ENCODE assay signal across 9 mouse cellular contexts in the genomic region with DNA sequence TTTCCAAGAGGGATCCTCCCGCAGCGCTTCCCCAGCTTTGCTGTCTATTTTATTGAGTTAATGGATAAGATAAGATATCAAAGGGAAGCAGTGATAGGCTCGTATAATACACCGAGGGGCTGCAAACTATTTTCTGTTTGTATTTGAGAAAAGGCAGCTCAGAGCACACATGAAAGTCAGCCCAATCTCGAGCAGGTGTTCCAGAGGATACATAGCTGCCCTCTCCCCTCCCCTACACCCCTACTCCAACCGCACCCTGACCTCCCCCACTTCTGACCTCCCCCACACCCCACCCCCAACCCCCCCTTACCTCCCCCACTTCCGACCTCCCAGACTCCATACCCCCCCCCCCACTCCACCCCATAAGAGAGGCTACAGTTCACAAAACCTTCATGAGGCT.
DNase-seq lines count a peak whose midpoint lies in the region; ATAC-seq and TF ChIP-seq lines count a peak whose summit lies in the region.
"Had no signal": no experiment of that assay in that cellular context is flagged by ENCODE, and none has a peak within 500 bp of the region (broad histone marks: within the 10 kb centered on the region; RNA-seq: fewer than 3 reads in every experiment).

No protein-coding gene starts in this region.

- no peak for ATAC-seq in lung, postnatal 0 days
- no peak for ATAC-seq in activated CD4-positive, CD25-positive, alpha-beta regulatory T cell, adult 4 months

- no peak overlapping the region for H3K4me3 ChIP-seq in lung, postnatal 0 days (ENCODE audit: low read depth, low read length)
- peak overlapping the region; percentile 61 for H3K4me3 ChIP-seq in midbrain, embryonic 10.5 days

- no peak overlapping the region for H3K27ac ChIP-seq in lung, postnatal 0 days (ENCODE audit: low read length)
- H3K27ac ChIP-seq in midbrain, embryonic 10.5 days (replicated peaks), result peak overlapping the region; percentile 57; the same call in 1 of the 2 replicates

- H3K4me2 ChIP-seq in lung, postnatal 0 days (replicated peaks; ENCODE audit: low read depth, low read length), result peak overlapping the region; percentile 46

- peak; percentile 36 for DNase-seq in heart, adult 11 months
- no peak for DNase-seq in heart, postnatal 4 days
- DNase-seq in lung, postnatal 0 days (ENCODE audit: low spot score), result no peak
- DNase-seq in lung, postnatal 4 days, result no peak
- no peak for DNase-seq in midbrain, embryonic 10.5 days (ENCODE audit: low spot score)
- no peak for DNase-seq in urinary bladder, adult 18-20 months (ENCODE audit: low spot score in 2 of 2)
- DNase-seq in adrenal gland, adult 8-10 months, result no peak
- DNase-seq: gastrocnemius, postnatal 25 days had no signal

- H3K9ac ChIP-seq in lung, postnatal 0 days (replicated peaks; ENCODE audit: low read depth), result no peak overlapping the region

- WGBS in lung, postnatal 0 days, result 6% methylated on average over 7 of the region's 7 CpGs
- 15% methylated on average over 7 of the region's 7 CpGs for WGBS in midbrain, embryonic 10.5 days

- no peak for TF ChIP-seq CTCF in lung, postnatal 0 days (IDR thresholded peaks at IDR 0.05)

- no peaks in the 10 kb centered on the region for H3K36me3 ChIP-seq in lung, postnatal 0 days (ENCODE audit: insufficient read depth, low read length)
- H3K36me3 ChIP-seq in midbrain, embryonic 10.5 days, result peaks cover 10% of the 10 kb centered on the region

- no peak for TF ChIP-seq EP300 in lung, postnatal 0 days (IDR thresholded peaks at IDR 0.05)

- no peaks in the 10 kb centered on the region for H3K27me3 ChIP-seq in lung, postnatal 0 days (replicated peaks; ENCODE audit: insufficient read depth, low read length)
- H3K27me3 ChIP-seq in midbrain, embryonic 10.5 days (ENCODE audit: low read depth, poor library complexity, severe bottlenecking), result peaks cover 9% of the 10 kb centered on the region; the same call in 1 of the 2 replicates

- H3K4me1 ChIP-seq in lung, postnatal 0 days (ENCODE audit: insufficient read depth, low read depth, low read length), result no peaks in the 10 kb centered on the region
- H3K4me1 ChIP-seq in midbrain, embryonic 10.5 days, result peaks cover 33% of the 10 kb centered on the region

- no peaks in the 10 kb centered on the region for H3K9me3 ChIP-seq in lung, postnatal 0 days (ENCODE audit: low read length)
- no peaks in the 10 kb centered on the region for H3K9me3 ChIP-seq in midbrain, embryonic 10.5 days (replicated peaks)
